Mouse (Mus musculus): ENCODE measurements around the gene March1.

GRCm38 (mm10) chr8:65775815-65776214 is 158.1 kb downstream of the March1 start:
- TF ChIP-seq CTCF (IDR thresholded peaks at IDR 0.05; ENCODE audit: low read depth) (no peak), EP300 (optimal IDR thresholded peaks at IDR 0.05) (no peak)
